Mouse (Mus musculus) embryo, embryonic 10 days (tissue): ENCODE measurements around the gene Cachd1.
A peak's percentile ranks its signal among the peaks of the same experiment; 100 is the strongest.

Source experiments
- DNase-seq: peaks from one replicate; pipeline ENCODE4 v3.0.0-alpha.2; 2015; ENCODE audit warnings: low spot score

Cachd1 gene

GRCm38 (mm10) chr4:100776043-100776870, at the start of gene Cachd1:
Cachd1 (plus strand) TSS chr4:100776675.
- DNase-seq = peak; percentile 88

- peak; percentile 54 for DNase-seq
These were observed 47.5 kb upstream of the Cachd1 start for GRCm38 (mm10) chr4:100728896-100729479.

GRCm38 (mm10) chr4:100735098-100735935, 41.2 kb upstream of the Cachd1 start:
- DNase-seq = no peak

GRCm38 (mm10) chr4:100735936-100736349, 40.5 kb upstream of the Cachd1 start:
- DNase-seq = no peak

- no peak for DNase-seq
These were observed 32.9 kb upstream of the Cachd1 start for GRCm38 (mm10) chr4:100743615-100744014.

GRCm38 (mm10) chr4:100752278-100752677, 24.2 kb upstream of the Cachd1 start:
- DNase-seq = no peak

GRCm38 (mm10) chr4:100755632-100756031, 20.8 kb upstream of the Cachd1 start:
- no peak for DNase-seq

- no peak for DNase-seq
These were observed 20.0 kb upstream of the Cachd1 start for GRCm38 (mm10) chr4:100756499-100756898.

GRCm38 (mm10) chr4:100758265-100758898, 18.1 kb upstream of the Cachd1 start:
- DNase-seq = no peak

- no peak for DNase-seq
These were observed 16.9 kb upstream of the Cachd1 start for GRCm38 (mm10) chr4:100759603-100760002.

- DNase-seq = no peak
These were observed 16.1 kb upstream of the Cachd1 start for GRCm38 (mm10) chr4:100760416-100760815.

GRCm38 (mm10) chr4:100768606-100769005, 7.9 kb upstream of the Cachd1 start:
- DNase-seq = no peak

- peak; percentile 62 for DNase-seq
These were observed 448 bp downstream of the Cachd1 start for GRCm38 (mm10) chr4:100776871-100777375.

- DNase-seq = peak; percentile 61
These were observed 1.0 kb downstream of the Cachd1 start for GRCm38 (mm10) chr4:100777376-100778041.

- DNase-seq = peak; percentile 57
These were observed 1.6 kb downstream of the Cachd1 start for GRCm38 (mm10) chr4:100778082-100778481.

- DNase-seq = no peak
These were observed 2.5 kb downstream of the Cachd1 start for GRCm38 (mm10) chr4:100779023-100779422.

GRCm38 (mm10) chr4:100779695-100780094, 3.2 kb downstream of the Cachd1 start:
- peak; percentile 61 for DNase-seq

GRCm38 (mm10) chr4:100780911-100781310, 4.4 kb downstream of the Cachd1 start:
- DNase-seq = no peak

GRCm38 (mm10) chr4:100782348-100782747, 5.9 kb downstream of the Cachd1 start:
- no peak for DNase-seq

- no peak for DNase-seq
These were observed 6.4 kb downstream of the Cachd1 start for GRCm38 (mm10) chr4:100782891-100783290.

GRCm38 (mm10) chr4:100787201-100787600, 10.7 kb downstream of the Cachd1 start:
- no peak for DNase-seq
